30 mouse cellular contexts compared by ENCODE assay signal in the genomic region with DNA sequence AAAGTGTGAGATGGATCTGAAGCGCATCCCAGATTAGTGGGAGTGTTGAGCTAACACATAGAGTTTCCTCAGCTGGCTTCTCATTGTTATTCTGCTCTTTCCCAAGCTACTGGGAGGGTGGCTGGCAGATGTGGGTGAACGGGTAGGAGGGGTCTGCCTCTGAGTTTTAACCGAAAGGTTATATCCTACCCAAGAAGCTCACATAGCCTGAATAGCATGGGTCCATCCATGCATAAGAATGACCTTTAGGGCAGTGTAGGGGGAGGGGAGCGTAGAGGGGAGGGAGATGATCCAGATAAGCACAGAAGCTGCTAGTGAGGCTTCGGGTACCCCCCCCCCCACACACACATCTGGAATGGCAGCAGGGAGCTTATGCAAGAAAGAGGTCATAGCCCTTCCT.
DNase-seq lines count a peak whose midpoint lies in the region; ATAC-seq and TF ChIP-seq lines count a peak whose summit lies in the region.
"Had no signal": no experiment of that assay in that cellular context is flagged by ENCODE, and none has a peak within 500 bp of the region (broad histone marks: within the 10 kb centered on the region; RNA-seq: fewer than 3 reads in every experiment).

No protein-coding gene starts in this region.

- H3K9me3 ChIP-seq in kidney, embryonic 16.5 days (ENCODE audit: low read length), result no peaks in the 10 kb centered on the region
- H3K9me3 ChIP-seq: embryonic facial prominence, embryonic 10.5 days; embryonic facial prominence, embryonic 13.5 days; forebrain, embryonic 12.5 days; forebrain, embryonic 15.5 days; heart, embryonic 12.5 days; heart, embryonic 15.5 days; hindbrain, embryonic 10.5 days; hindbrain, embryonic 13.5 days had no signal

- H3K9ac ChIP-seq in kidney, embryonic 16.5 days (replicated peaks; ENCODE audit: low read length), result no peak overlapping the region
- H3K9ac ChIP-seq: embryonic facial prominence, embryonic 13.5 days; forebrain, embryonic 12.5 days; forebrain, embryonic 15.5 days; heart, embryonic 12.5 days; heart, embryonic 15.5 days; hindbrain, embryonic 13.5 days had no signal

- H3K27ac ChIP-seq in kidney, embryonic 16.5 days (ENCODE audit: low read length), result peak overlapping the region; percentile 2; the same call in 1 of the 2 replicates
- H3K27ac ChIP-seq in cerebellum, adult 2 months (ENCODE audit: insufficient read depth, low read length), result no peak overlapping the region
- H3K27ac ChIP-seq: embryonic facial prominence, embryonic 10.5 days; embryonic facial prominence, embryonic 13.5 days; forebrain, embryonic 12.5 days; forebrain, embryonic 15.5 days; heart, embryonic 15.5 days; hindbrain, embryonic 10.5 days; hindbrain, embryonic 13.5 days had no signal

- peak; percentile 82 for ATAC-seq in kidney, embryonic 16.5 days (ENCODE audit: low FRiP score, low TSS enrichment)
- ATAC-seq: activated CD4-positive, CD25-positive, alpha-beta regulatory T cell, adult 4 months; forebrain, embryonic 15.5 days; hindbrain, embryonic 16.5 days; Patski had no signal

- TF ChIP-seq POLR2A in cerebellum, adult 2 months (IDR thresholded peaks at IDR 0.05; ENCODE audit: borderline replicate concordance, insufficient read depth, low read length), result no peak

- H3K4me1 ChIP-seq in kidney, embryonic 16.5 days (ENCODE audit: insufficient read depth, low read length), result peaks cover 34% of the 10 kb centered on the region
- peaks cover 5% of the 10 kb centered on the region; the same call in 1 of the 2 replicates for H3K4me1 ChIP-seq in cerebellum, adult 2 months (ENCODE audit: control insufficient read depth, insufficient read depth, low read length)
- H3K4me1 ChIP-seq: embryonic facial prominence, embryonic 13.5 days; forebrain, embryonic 12.5 days; forebrain, embryonic 15.5 days; heart, embryonic 12.5 days; heart, embryonic 15.5 days had no signal

- H3K27me3 ChIP-seq in kidney, embryonic 16.5 days (ENCODE audit: insufficient read depth, low read length), result no peaks in the 10 kb centered on the region
- H3K27me3 ChIP-seq in cerebellum, adult 2 months (ENCODE audit: control insufficient read depth, insufficient read depth, low read length), result no peaks in the 10 kb centered on the region
- H3K27me3 ChIP-seq: embryonic facial prominence, embryonic 13.5 days; forebrain, embryonic 15.5 days; heart, embryonic 12.5 days; heart, embryonic 15.5 days; hindbrain, embryonic 13.5 days; Patski had no signal

- no peaks in the 10 kb centered on the region for H3K36me3 ChIP-seq in kidney, embryonic 16.5 days (ENCODE audit: insufficient read depth, low read length)
- H3K36me3 ChIP-seq: embryonic facial prominence, embryonic 10.5 days; embryonic facial prominence, embryonic 13.5 days; forebrain, embryonic 12.5 days; forebrain, embryonic 15.5 days; G1E; heart, embryonic 12.5 days; heart, embryonic 15.5 days; hindbrain, embryonic 10.5 days; hindbrain, embryonic 13.5 days had no signal

- DNase-seq in embryo, embryonic 9.5 days (ENCODE audit: extremely low spot score), result peak; percentile 28
- DNase-seq in embryo, embryonic 10.5 days (ENCODE audit: low spot score), result no peak
- DNase-seq in kidney, postnatal 25 days, result no peak
- DNase-seq in ES-CJ7 (ENCODE audit: low read depth, low spot score), result peak; percentile 35
- DNase-seq in kidney, postnatal 14 days, result peak; percentile 32
- DNase-seq in cerebellum, adult 2 months, result no peak
- DNase-seq in right cerebral cortex, postnatal 36 days (ENCODE audit: low spot score in 2 of 2), result no peak
- DNase-seq: adrenal gland, adult 8-10 months; adrenal gland, postnatal 25 days; cerebellum, adult 11-12 months; cerebellum, adult 9-10 months; cerebellum, postnatal 14 days; gastrocnemius, postnatal 25 days; heart, adult 18-20 months; heart, postnatal 10 days; heart, postnatal 36 days had no signal

- H3K4me2 ChIP-seq in kidney, embryonic 16.5 days (replicated peaks; ENCODE audit: low read depth, low read length), result no peak overlapping the region
- H3K4me2 ChIP-seq: embryonic facial prominence, embryonic 13.5 days; forebrain, embryonic 12.5 days; forebrain, embryonic 15.5 days; heart, embryonic 12.5 days; heart, embryonic 15.5 days; hindbrain, embryonic 13.5 days had no signal

- 45% methylated on average over 5 of the region's 5 CpGs for WGBS in kidney, embryonic 16.5 days
- 72% methylated on average over 5 of the region's 5 CpGs for WGBS in cerebellum, adult 2 months

- TF ChIP-seq CTCF in cerebellum, adult 2 months (IDR thresholded peaks at IDR 0.05; ENCODE audit: borderline replicate concordance, insufficient read depth, low read depth, low read length), result no peak

- H3K4me3 ChIP-seq in kidney, embryonic 16.5 days (ENCODE audit: low read length), result no peak overlapping the region
- H3K4me3 ChIP-seq in cerebellum, adult 2 months (replicated peaks; ENCODE audit: insufficient read depth, low read depth, low read length), result no peak overlapping the region
- H3K4me3 ChIP-seq: embryonic facial prominence, embryonic 10.5 days; embryonic facial prominence, embryonic 13.5 days; erythroblast, embryonic 14.5 days; forebrain, embryonic 12.5 days; forebrain, embryonic 15.5 days; heart, embryonic 12.5 days; heart, embryonic 15.5 days; hindbrain, embryonic 10.5 days; hindbrain, embryonic 13.5 days had no signal

Comparison
In these comparisons a context has a peak if more than half of its experiments do, and no peak if none do; other contexts are left out.
1. DNase-seq: peak in embryo, embryonic 9.5 days (single experiment), ES-CJ7 (single experiment) and kidney, postnatal 14 days (single experiment); none in embryo, embryonic 10.5 days (single experiment), kidney, postnatal 25 days (0 of 2), cerebellum, adult 2 months (0 of 2) and right cerebral cortex, postnatal 36 days (0 of 2).